ENCODE assay signal across 9 mouse cellular contexts in the genomic region with DNA sequence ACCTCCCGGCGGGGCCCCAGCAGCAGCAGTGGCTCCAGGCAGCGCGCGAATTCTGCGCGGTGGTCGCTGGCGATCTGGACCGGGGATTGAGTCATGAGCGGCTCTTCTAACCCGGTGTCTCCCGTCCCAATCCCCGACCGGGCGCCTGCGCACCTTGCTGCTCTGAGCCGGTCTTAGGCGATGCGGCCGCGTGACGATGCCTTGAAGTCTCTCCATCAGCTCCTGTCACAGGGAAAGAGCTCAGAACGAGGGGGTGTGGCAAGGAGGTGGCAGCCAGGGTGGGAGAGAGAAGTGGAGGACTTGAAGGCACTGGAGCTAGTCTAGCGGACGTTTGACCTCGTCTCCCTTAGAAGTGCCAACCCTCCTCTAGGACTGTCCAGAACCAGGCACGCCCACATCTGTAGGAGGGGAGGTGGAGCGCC. TPM values are rescaled to one million over a fixed set of nuclear protein-coding genes. Genes with fewer than 3 reads are reported as not detected.
DNase-seq lines count a peak whose midpoint lies in the region; ATAC-seq and TF ChIP-seq lines count a peak whose summit lies in the region.
"Had no signal": no experiment of that assay in that cellular context is flagged by ENCODE, and none has a peak within 500 bp of the region (broad histone marks: within the 10 kb centered on the region; RNA-seq: fewer than 3 reads in every experiment).

No protein-coding gene starts in this region.

- no peak for TF ChIP-seq CTCF in Patski (IDR thresholded peaks at IDR 0.05)

- peak overlapping the region; percentile 24 to 30 for H3K4me3 ChIP-seq in heart, embryonic 14.5 days (ENCODE audit: control insufficient read depth in 1 of 2, insufficient read depth in 1 of 2, low read depth in 1 of 2, low read length in 2 of 2)
- peak overlapping the region; percentile 21 for H3K4me3 ChIP-seq in forebrain, embryonic 11.5 days (ENCODE audit: low read depth, low read length)
- H3K4me3 ChIP-seq in limb, embryonic 14.5 days (replicated peaks; ENCODE audit: low read length) = peak overlapping the region; percentile 31
- H3K4me3 ChIP-seq in neural tube, embryonic 15.5 days (replicated peaks) = peak overlapping the region; percentile 39

- intact Hi-C loops in heart, postnatal 10 days (cut with DNase I) = no loop called here

- peaks cover 56% of the 10 kb centered on the region for H3K27me3 ChIP-seq in heart, embryonic 14.5 days (ENCODE audit: control insufficient read depth, insufficient read depth, low read length)
- H3K27me3 ChIP-seq in Patski = peaks cover 8% of the 10 kb centered on the region
- H3K27me3 ChIP-seq in forebrain, embryonic 11.5 days (ENCODE audit: control insufficient read depth, insufficient read depth, low read length) = peaks cover 73% of the 10 kb centered on the region
- peaks cover 73% of the 10 kb centered on the region for H3K27me3 ChIP-seq in limb, embryonic 14.5 days (ENCODE audit: control insufficient read depth, insufficient read depth, low read length)
- peaks cover 89% of the 10 kb centered on the region for H3K27me3 ChIP-seq in neural tube, embryonic 15.5 days (replicated peaks)

- 0 out of 2 replicates have a peak, but pooled peaks have one; percentile 9 for ATAC-seq in heart, embryonic 14.5 days (ENCODE audit: insufficient number of reproducible peaks, insufficient read depth, low FRiP score, low read depth)
- ATAC-seq in Patski = peak; percentile 8
- ATAC-seq in forebrain, embryonic 11.5 days (replicated peaks; ENCODE audit: low FRiP score) = peak; percentile 28; the same call in 1 of the 2 replicates
- no peak for ATAC-seq in limb, embryonic 14.5 days (ENCODE audit: low FRiP score, low read depth)
- ATAC-seq in neural tube, embryonic 15.5 days (ENCODE audit: low FRiP score) = peak; percentile 55

- peak overlapping the region; percentile 64 for H3K4me2 ChIP-seq in heart, embryonic 14.5 days (ENCODE audit: low read length)
- peak overlapping the region; percentile 49 for H3K4me2 ChIP-seq in forebrain, embryonic 11.5 days (ENCODE audit: low read depth, low read length, severe bottlenecking)
- H3K4me2 ChIP-seq in limb, embryonic 14.5 days (replicated peaks; ENCODE audit: low read depth, low read length, severe bottlenecking) = peak overlapping the region; percentile 53
- H3K4me2 ChIP-seq in neural tube, embryonic 15.5 days = peak overlapping the region; percentile 64

- 3% methylated on average over 29 of the region's 29 CpGs for WGBS in heart, embryonic 14.5 days
- under 1% methylated on average over 29 of the region's 29 CpGs for WGBS in forebrain, embryonic 11.5 days
- under 1% methylated on average over 25 of the region's 29 CpGs for WGBS in limb, embryonic 14.5 days
- WGBS in neural tube, embryonic 15.5 days = under 1% methylated on average over 29 of the region's 29 CpGs

- in situ Hi-C loops in Patski (cut with MboI; ENCODE audit: low pct_unique_long_range_greater_than_20kb) = no loop called here

- peaks cover 48% of the 10 kb centered on the region for H3K36me3 ChIP-seq in heart, embryonic 14.5 days (ENCODE audit: control insufficient read depth, insufficient read depth, low read length)
- H3K36me3 ChIP-seq in forebrain, embryonic 11.5 days (ENCODE audit: control insufficient read depth, insufficient read depth, low read length) = no peaks in the 10 kb centered on the region
- H3K36me3 ChIP-seq in limb, embryonic 14.5 days (ENCODE audit: control insufficient read depth, insufficient read depth, low read length) = no peaks in the 10 kb centered on the region
- no peaks in the 10 kb centered on the region for H3K36me3 ChIP-seq in neural tube, embryonic 15.5 days

- TF ChIP-seq POLR2A in limb, embryonic 14.5 days (IDR thresholded peaks at IDR 0.05; ENCODE audit: borderline replicate concordance, extremely low read depth, insufficient read depth, insufficient read length) = no peak

- H3K4me1 ChIP-seq in heart, embryonic 14.5 days (ENCODE audit: control insufficient read depth in 2 of 2, insufficient read depth in 2 of 2, low read length in 2 of 2) = peaks cover 19 to 46% of the 10 kb centered on the region in 2 experiments
- H3K4me1 ChIP-seq in forebrain, embryonic 11.5 days (replicated peaks; ENCODE audit: control insufficient read depth, insufficient read depth, low read length) = peaks cover 11% of the 10 kb centered on the region; the same call in 1 of the 2 replicates
- peaks cover 9% of the 10 kb centered on the region for H3K4me1 ChIP-seq in limb, embryonic 14.5 days (ENCODE audit: control insufficient read depth, insufficient read depth, low read length)
- H3K4me1 ChIP-seq in neural tube, embryonic 15.5 days = peaks cover 37% of the 10 kb centered on the region

- no peaks in the 10 kb centered on the region for H3K9me3 ChIP-seq in heart, embryonic 14.5 days (ENCODE audit: control insufficient read depth, low read length)
- H3K9me3 ChIP-seq in forebrain, embryonic 11.5 days (ENCODE audit: control insufficient read depth, low read length) = no peaks in the 10 kb centered on the region
- H3K9me3 ChIP-seq in limb, embryonic 14.5 days (ENCODE audit: control insufficient read depth, low read length) = no peaks in the 10 kb centered on the region
- H3K9me3 ChIP-seq in neural tube, embryonic 15.5 days (replicated peaks) = no peaks in the 10 kb centered on the region

- H3K9ac ChIP-seq in heart, embryonic 14.5 days (ENCODE audit: low read length) = peak overlapping the region; percentile 51
- H3K9ac ChIP-seq in forebrain, embryonic 11.5 days (ENCODE audit: low read length) = no peak overlapping the region; the same call in 1 of the 2 replicates
- no peak overlapping the region; the same call in 1 of the 2 replicates for H3K9ac ChIP-seq in limb, embryonic 14.5 days (ENCODE audit: low read depth, low read length, severe bottlenecking)
- peak overlapping the region; percentile 44 for H3K9ac ChIP-seq in neural tube, embryonic 15.5 days (replicated peaks)

- CTCF ChIA-PET in Patski (lab: Charles Lee) = no interaction called here

- no peak overlapping the region for H3K27ac ChIP-seq in heart, embryonic 14.5 days (replicated peaks in 1 of 2; ENCODE audit: control insufficient read depth in 1 of 2, insufficient read depth in 1 of 2, low read depth in 2 of 2, low read length in 2 of 2)
- H3K27ac ChIP-seq in forebrain, embryonic 11.5 days (ENCODE audit: low read depth, low read length) = no peak overlapping the region
- H3K27ac ChIP-seq in limb, embryonic 14.5 days (replicated peaks; ENCODE audit: low read depth, low read length) = no peak overlapping the region
- H3K27ac ChIP-seq in neural tube, embryonic 15.5 days (replicated peaks) = 0 out of 2 replicates have a peak overlapping the region, but pooled peaks have one; percentile 33
- H3K27ac ChIP-seq: macrophage had no signal

- DNase-seq in heart, postnatal 10 days = no peak
- no peak for DNase-seq in Patski (ENCODE audit: low read depth, low spot score)
- peak; percentile 74 for DNase-seq in forebrain, embryonic 11.5 days (ENCODE audit: low spot score)
- DNase-seq in limb, embryonic 14.5 days (ENCODE audit: low spot score) = no peak
- DNase-seq in urinary bladder, postnatal 36 days (ENCODE audit: low spot score in 2 of 2) = no peak
- no peak for DNase-seq in spleen, postnatal 10 days (ENCODE audit: low spot score in 2 of 2)

- POLR2A ChIA-PET in Patski (lab: Charles Lee) = no interaction called here

RNA-seq across cellular contexts. Expression of a gene that starts 5.6 kb away (rescaled TPM):
- 74.9 and 77.5 TPM in 2 replicates for polyA plus RNA-seq in heart, embryonic 14.5 days (2014; fragmentation: Nextera tagmentation; extraction: Ambion mirVana)
- total RNA-seq in heart, postnatal 10 days (2021) = 100 to 1,000 TPM in 1 of 2 experiments, 10 to 100 TPM in 1; 95.9 to 112 TPM
- polyA plus RNA-seq in Patski (2021) = 0.17 TPM
- polyA plus RNA-seq in forebrain, embryonic 11.5 days (2014; fragmentation: Nextera tagmentation; extraction: Ambion mirVana) = 0.60 and 1.2 TPM in 2 replicates
- 0.92 and 1.1 TPM in 2 replicates for polyA plus RNA-seq in limb, embryonic 14.5 days (2012; rRNA removed)
- polyA plus RNA-seq in limb, embryonic 14.5 days (2014; fragmentation: Nextera tagmentation; extraction: Ambion mirVana) = 0.39 and 0.50 TPM in 2 replicates
- polyA plus RNA-seq in neural tube, embryonic 15.5 days (2015; fragmentation: Nextera tagmentation; extraction: Ambion mirVana) = 7.8 and 12.4 TPM in 2 replicates
- polyA plus RNA-seq: macrophage had no signal

RNA-seq across cellular contexts. Expression of a gene that starts 12.3 kb away (rescaled TPM):
- 261 and 276 TPM in 2 replicates for polyA plus RNA-seq in heart, embryonic 14.5 days (2014; fragmentation: Nextera tagmentation; extraction: Ambion mirVana)
- 100 to 1,000 TPM; 283 to 290 TPM for total RNA-seq in heart, postnatal 10 days (2021)
- polyA plus RNA-seq in Patski (2021) = 562 TPM
- polyA plus RNA-seq in forebrain, embryonic 11.5 days (2014; fragmentation: Nextera tagmentation; extraction: Ambion mirVana) = 310 and 360 TPM in 2 replicates
- 296 and 760 TPM in 2 replicates for polyA plus RNA-seq in limb, embryonic 14.5 days (2012; rRNA removed)
- polyA plus RNA-seq in limb, embryonic 14.5 days (2014; fragmentation: Nextera tagmentation; extraction: Ambion mirVana) = 422 and 460 TPM in 2 replicates
- polyA plus RNA-seq in neural tube, embryonic 15.5 days (2015; fragmentation: Nextera tagmentation; extraction: Ambion mirVana) = 148 and 190 TPM in 2 replicates

RNA-seq across cellular contexts. Expression of a gene that starts 16.2 kb away (rescaled TPM):
- 19.4 and 20.3 TPM in 2 replicates for polyA plus RNA-seq in heart, embryonic 14.5 days (2014; fragmentation: Nextera tagmentation; extraction: Ambion mirVana)
- 10 to 100 TPM; 27.3 to 33.4 TPM for total RNA-seq in heart, postnatal 10 days (2021)
- polyA plus RNA-seq in Patski (2021) = 42.2 TPM
- polyA plus RNA-seq in forebrain, embryonic 11.5 days (2014; fragmentation: Nextera tagmentation; extraction: Ambion mirVana) = 22.1 and 23.6 TPM in 2 replicates
- 26.6 and 30.7 TPM in 2 replicates for polyA plus RNA-seq in limb, embryonic 14.5 days (2012; rRNA removed)
- polyA plus RNA-seq in limb, embryonic 14.5 days (2014; fragmentation: Nextera tagmentation; extraction: Ambion mirVana) = 27.6 and 32.7 TPM in 2 replicates
- 20.0 and 21.1 TPM in 2 replicates for polyA plus RNA-seq in neural tube, embryonic 15.5 days (2015; fragmentation: Nextera tagmentation; extraction: Ambion mirVana)

RNA-seq across cellular contexts. Expression of a gene that starts 21.8 kb away (rescaled TPM):
- not detected in 2 replicates for polyA plus RNA-seq in heart, embryonic 14.5 days (2014; fragmentation: Nextera tagmentation; extraction: Ambion mirVana)
- not detected for total RNA-seq in heart, postnatal 10 days (2021)
- polyA plus RNA-seq in Patski (2021) = 0.12 TPM
- 0.53 and 1.0 TPM in 2 replicates for polyA plus RNA-seq in forebrain, embryonic 11.5 days (2014; fragmentation: Nextera tagmentation; extraction: Ambion mirVana)
- polyA plus RNA-seq in limb, embryonic 14.5 days (2012; rRNA removed) = 0.03 and 0.13 TPM in 2 replicates
- not detected in 2 replicates for polyA plus RNA-seq in limb, embryonic 14.5 days (2014; fragmentation: Nextera tagmentation; extraction: Ambion mirVana)
- 0.19 and 0.29 TPM in 2 replicates for polyA plus RNA-seq in neural tube, embryonic 15.5 days (2015; fragmentation: Nextera tagmentation; extraction: Ambion mirVana)
- polyA plus RNA-seq: macrophage had no signal

RNA-seq across cellular contexts. Expression of a gene that starts 25.2 kb away (rescaled TPM):
- 0.03 TPM in 1 of 2 replicates, not detected in the other for polyA plus RNA-seq in heart, embryonic 14.5 days (2014; fragmentation: Nextera tagmentation; extraction: Ambion mirVana)
- total RNA-seq in heart, postnatal 10 days (2021) = under 1 TPM; 0.05 to 0.17 TPM
- polyA plus RNA-seq in Patski (2021) = 0.96 TPM
- polyA plus RNA-seq in forebrain, embryonic 11.5 days (2014; fragmentation: Nextera tagmentation; extraction: Ambion mirVana) = 1.3 and 1.5 TPM in 2 replicates
- 0.72 and 0.83 TPM in 2 replicates for polyA plus RNA-seq in limb, embryonic 14.5 days (2012; rRNA removed)
- polyA plus RNA-seq in limb, embryonic 14.5 days (2014; fragmentation: Nextera tagmentation; extraction: Ambion mirVana) = 0.07 and 0.54 TPM in 2 replicates
- polyA plus RNA-seq in neural tube, embryonic 15.5 days (2015; fragmentation: Nextera tagmentation; extraction: Ambion mirVana) = 46.3 and 53.7 TPM in 2 replicates

Comparison
In these comparisons a context has a peak if more than half of its experiments do, and no peak if none do; other contexts are left out.
1. H3K9ac ChIP-seq: peak in heart, embryonic 14.5 days (single experiment) and neural tube, embryonic 15.5 days (single experiment); none in forebrain, embryonic 11.5 days (single experiment) and limb, embryonic 14.5 days (single experiment).
2. Peak in every context shown above with its lines, with median percentiles within 50 percentile points of each other: H3K4me2 ChIP-seq and H3K4me3 ChIP-seq.